Comparison of ENCODE assay signal across 8 mouse cellular contexts in genomic region chrX:145505457-145506201, GRCm38 (mm10). TPM values are rescaled to one million over a fixed set of nuclear protein-coding genes. Genes with fewer than 3 reads are reported as not detected.
DNase-seq lines count a peak whose midpoint lies in the region; ATAC-seq lines count a peak whose summit lies in the region.

No protein-coding gene starts in this region.

- peak overlapping the region; percentile 58 for H3K4me2 ChIP-seq in lung, embryonic 16.5 days (ENCODE audit: low read depth, low read length)

- H3K9me3 ChIP-seq in lung, embryonic 16.5 days (ENCODE audit: control insufficient read depth, low read length), result no peaks in the 10 kb centered on the region

- 20% methylated on average over 14 of the region's 14 CpGs for WGBS in lung, embryonic 16.5 days

- H3K36me3 ChIP-seq in lung, embryonic 16.5 days (ENCODE audit: control insufficient read depth, insufficient read depth, low read length), result no peaks in the 10 kb centered on the region

- no peaks in the 10 kb centered on the region for H3K27me3 ChIP-seq in lung, embryonic 16.5 days (ENCODE audit: control insufficient read depth, insufficient read depth, low read depth, low read length)

- peak overlapping the region; percentile 55 for H3K4me3 ChIP-seq in lung, embryonic 16.5 days (ENCODE audit: low read length)

- ATAC-seq in hematopoietic stem cell, adult 5-6 weeks (replicated peaks in 1 of 2; ENCODE audit: insufficient read depth in 1 of 2, low FRiP score in 2 of 2, low TSS enrichment in 1 of 2, low read depth in 1 of 2, poor library complexity in 2 of 2, severe bottlenecking in 2 of 2), result peak; percentile 95 to 96
- peak; percentile 96 for ATAC-seq in lung, embryonic 16.5 days (ENCODE audit: low read depth)

- peak; percentile 86 for DNase-seq in NIH3T3 (ENCODE audit: low read depth)
- peak; percentile 39 for DNase-seq in cerebellum, adult 8-10 months
- peak; percentile 76 for DNase-seq in forelimb bud, embryonic 11.5 days (ENCODE audit: low read depth, low spot score)
- peak; percentile 52 for DNase-seq in layer of hippocampus, adult 9-10 months (ENCODE audit: low spot score)
- DNase-seq in ovary, adult 18-20 months (ENCODE audit: low spot score), result peak; percentile 78
- DNase-seq in thymus, postnatal 0 days (ENCODE audit: low spot score), result peak; percentile 26

- H3K9ac ChIP-seq in lung, embryonic 16.5 days (ENCODE audit: low read length), result peak overlapping the region; percentile 51

- no peaks in the 10 kb centered on the region for H3K4me1 ChIP-seq in lung, embryonic 16.5 days (replicated peaks; ENCODE audit: control insufficient read depth, insufficient read depth, low read length)

- H3K27ac ChIP-seq in lung, embryonic 16.5 days (ENCODE audit: low read length), result peak overlapping the region; percentile 76

RNA-seq across cellular contexts. Expression of gene Amot, which starts 0.6 kb away (rescaled TPM):
- 5.6 and 8.4 TPM in 2 replicates for total RNA-seq in hematopoietic stem cell, adult 5-6 weeks (2017)
- polyA plus RNA-seq in lung, embryonic 16.5 days (2015; fragmentation: Nextera tagmentation; extraction: Ambion mirVana), result 6.9 and 7.3 TPM in 2 replicates
- 1.7 TPM in 2 replicates for polyA plus RNA-seq in thymus, postnatal 0 days (2015; fragmentation: Nextera tagmentation; extraction: Ambion mirVana)

Comparison
In these comparisons a context has a peak if more than half of its experiments do, and no peak if none do; other contexts are left out.
1. Peak in every context shown above with its lines: DNase-seq, ATAC-seq, H3K4me3 ChIP-seq and H3K27ac ChIP-seq.
2. DNase-seq: peak in every context shown above with its lines; median percentile 86 in NIH3T3; 78 in ovary, adult 18-20 months; 76 in forelimb bud, embryonic 11.5 days; 52 in layer of hippocampus, adult 9-10 months; 39 in cerebellum, adult 8-10 months; 26 in thymus, postnatal 0 days.